ENCODE assay signal across 17 mouse cellular contexts in the genomic region with DNA sequence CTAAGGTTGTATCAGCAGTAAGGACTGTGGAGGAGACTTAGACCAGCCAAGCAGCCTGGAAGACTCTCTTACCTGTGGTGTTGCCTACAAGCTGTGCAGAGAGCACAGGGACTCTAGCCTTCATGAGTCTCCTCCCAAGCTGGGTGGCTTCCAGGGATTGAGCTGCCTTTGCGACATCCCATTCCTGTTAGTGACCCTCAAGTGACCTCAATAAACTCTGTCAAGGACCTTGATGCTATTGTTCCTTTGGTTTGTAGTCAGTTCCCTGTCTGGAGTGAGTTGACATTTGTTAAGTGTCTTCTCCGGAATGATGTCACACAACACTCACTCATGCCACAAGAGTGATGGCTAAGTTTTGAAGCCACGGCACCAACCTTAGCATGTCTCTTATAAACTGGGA.
A peak's percentile ranks its signal among the peaks of the same experiment; 100 is the strongest.
DNase-seq lines count a peak whose midpoint lies in the region; ATAC-seq and TF ChIP-seq lines count a peak whose summit lies in the region.
"Had no signal": no experiment of that assay in that cellular context is flagged by ENCODE, and none has a peak within 500 bp of the region (broad histone marks: within the 10 kb centered on the region; RNA-seq: fewer than 3 reads in every experiment).

No protein-coding gene starts in this region.

- ATAC-seq in heart, postnatal 0 days (ENCODE audit: insufficient read depth, low read depth): peak; percentile 51; the same call in 1 of the 2 replicates
- ATAC-seq: CD4-positive, CD25-positive, alpha-beta regulatory T cell, adult 4 months; forebrain, embryonic 14.5 days; intestine, embryonic 16.5 days; midbrain, embryonic 16.5 days had no signal

- H3K9ac ChIP-seq in heart, postnatal 0 days (replicated peaks; ENCODE audit: low read depth, low read length): no peak overlapping the region
- H3K9ac ChIP-seq: embryonic facial prominence, embryonic 15.5 days; lung, embryonic 15.5 days; stomach, embryonic 15.5 days had no signal

- H3K4me2 ChIP-seq in heart, postnatal 0 days (ENCODE audit: low read depth, low read length): no peak overlapping the region
- H3K4me2 ChIP-seq: embryonic facial prominence, embryonic 15.5 days; lung, embryonic 15.5 days; stomach, embryonic 15.5 days had no signal

- no peak overlapping the region for H3K4me3 ChIP-seq in lung, adult 2 months (replicated peaks; ENCODE audit: extremely low read depth, low read depth, low read length)
- no peak overlapping the region for H3K4me3 ChIP-seq in heart, postnatal 0 days (ENCODE audit: low read depth, low read length)
- H3K4me3 ChIP-seq: embryonic facial prominence, embryonic 15.5 days; limb, embryonic 10.5 days; lung, embryonic 15.5 days; stomach, embryonic 15.5 days had no signal

- no peak for TF ChIP-seq CTCF in lung, adult 2 months (IDR thresholded peaks at IDR 0.05; ENCODE audit: insufficient read depth, low read length)
- no peak for TF ChIP-seq CTCF in heart, postnatal 0 days (IDR thresholded peaks at IDR 0.05; ENCODE audit: low read depth)

- no peaks in the 10 kb centered on the region for H3K36me3 ChIP-seq in heart, postnatal 0 days (replicated peaks; ENCODE audit: control insufficient read depth, insufficient read depth, low read length)
- H3K36me3 ChIP-seq: embryonic facial prominence, embryonic 15.5 days; limb, embryonic 10.5 days; lung, embryonic 15.5 days; stomach, embryonic 15.5 days had no signal

- WGBS in lung, adult 2 months: 26% methylated on average over 3 of the region's 3 CpGs
- 35% methylated on average over 3 of the region's 3 CpGs for WGBS in heart, postnatal 0 days

- no peaks in the 10 kb centered on the region for H3K27me3 ChIP-seq in heart, postnatal 0 days (ENCODE audit: control insufficient read depth, insufficient read depth, low read length)
- H3K27me3 ChIP-seq: embryonic facial prominence, embryonic 15.5 days; lung, embryonic 15.5 days; stomach, embryonic 15.5 days had no signal

- H3K4me1 ChIP-seq in lung, adult 2 months (ENCODE audit: control insufficient read depth, insufficient read depth, low read length): 0 out of 2 replicates have a peak, but pooled peaks cover 3% of the 10 kb centered on the region
- H3K4me1 ChIP-seq in heart, postnatal 0 days (ENCODE audit: control insufficient read depth, insufficient read depth): peaks cover 17% of the 10 kb centered on the region

- peak; percentile 22 to 45 for DNase-seq in lung, adult 18-20 months
- no peak for DNase-seq in lung, adult 2 months
- DNase-seq in heart, postnatal 0 days (ENCODE audit: low spot score): no peak
- peak; percentile 18 to 49 for DNase-seq in kidney, postnatal 4 days
- no peak for DNase-seq in ovary, postnatal 36 days (ENCODE audit: low spot score)
- no peak for DNase-seq in thymus, postnatal 25 days
- no peak for DNase-seq in gastrocnemius, adult 18-20 months (ENCODE audit: low spot score)
- DNase-seq: gastrocnemius, postnatal 10 days; thymus, postnatal 4 days had no signal

- H3K27ac ChIP-seq in heart, postnatal 0 days (ENCODE audit: low read depth): no peak overlapping the region
- H3K27ac ChIP-seq: embryonic facial prominence, embryonic 15.5 days; limb, embryonic 10.5 days; lung, embryonic 15.5 days; stomach, embryonic 15.5 days had no signal

- no peak for TF ChIP-seq POLR2A in lung, adult 2 months (IDR thresholded peaks at IDR 0.05; ENCODE audit: borderline replicate concordance, extremely low read depth, low read depth, low read length)

- no peak for TF ChIP-seq EP300 in heart, postnatal 0 days (IDR thresholded peaks at IDR 0.05; ENCODE audit: low read depth)

- H3K9me3 ChIP-seq in heart, postnatal 0 days (replicated peaks; ENCODE audit: control insufficient read depth, low read length): no peaks in the 10 kb centered on the region
- H3K9me3 ChIP-seq: embryonic facial prominence, embryonic 15.5 days; limb, embryonic 10.5 days; lung, embryonic 15.5 days; stomach, embryonic 15.5 days had no signal

Comparison
In these comparisons a context has a peak if more than half of its experiments do, and no peak if none do; other contexts are left out.
1. DNase-seq: peak in lung, adult 18-20 months (2 of 2) and kidney, postnatal 4 days (2 of 2); none in lung, adult 2 months (single experiment), heart, postnatal 0 days (single experiment), ovary, postnatal 36 days (single experiment), thymus, postnatal 25 days (single experiment) and gastrocnemius, adult 18-20 months (single experiment).